Mouse (Mus musculus): ENCODE data around the gene Slc25a44. TPM values are rescaled to one million over a fixed set of nuclear protein-coding genes. Genes with fewer than 3 reads are reported as not detected.

Gene Slc25a44
- polyA plus RNA-seq, 1 experiment, result 18.5 TPM

GRCm38 (mm10) chr3:88361612-88362313 lies 63.2 kb downstream of the Slc25a44 start:
- Histone ChIP-seq H3K27me3 (ENCODE audit: control insufficient read depth, insufficient read depth, insufficient read length) (no peaks in the 10 kb centered on the region), H3K79me2 (ENCODE audit: control insufficient read depth, insufficient read depth) (no peaks in the 10 kb centered on the region), H3K36me3 (ENCODE audit: control insufficient read depth, insufficient read depth) (peaks cover 55% of the 10 kb centered on the region), H3K4me3 (ENCODE audit: insufficient read depth, poor library complexity, severe bottlenecking) (no peak overlapping the region), H3K79me3 (ENCODE audit: low read depth) (no peaks in the 10 kb centered on the region), H3ac (ENCODE audit: control insufficient read depth, insufficient read length, low read depth) (no peak overlapping the region)
- TF ChIP-seq MYOG (IDR thresholded peaks at IDR 0.05; ENCODE audit: control insufficient read depth, extremely low read depth, insufficient read length) (no peak), MAX (IDR thresholded peaks at IDR 0.05) (no peak), CTCF (IDR thresholded peaks at IDR 0.05; ENCODE audit: control insufficient read depth, insufficient read depth, insufficient read length) (no peak), CEBPB (IDR thresholded peaks at IDR 0.05; ENCODE audit: low read depth) (no peak), FOSL1 (IDR thresholded peaks at IDR 0.05; ENCODE audit: insufficient read depth, low read length, poor library complexity, severe bottlenecking) (no peak), USF1 (IDR thresholded peaks at IDR 0.05; ENCODE audit: low read depth) (no peak), MYOD1 (IDR thresholded peaks at IDR 0.05; ENCODE audit: control insufficient read depth, insufficient read length, low read depth) (no peak)

GRCm38 (mm10) chr3:88361096-88361495 lies 63.8 kb downstream of the Slc25a44 start:
- H3K4me3 ChIP-seq (ENCODE audit: insufficient read depth, poor library complexity, severe bottlenecking), result no peak overlapping the region
- no peak for TF ChIP-seq MAX (IDR thresholded peaks at IDR 0.05)
- TF ChIP-seq MYOG (IDR thresholded peaks at IDR 0.05; ENCODE audit: control insufficient read depth, extremely low read depth, insufficient read length), result no peak
- peaks cover 62% of the 10 kb centered on the region for H3K36me3 ChIP-seq (ENCODE audit: control insufficient read depth, insufficient read depth)
- H3K79me3 ChIP-seq (ENCODE audit: low read depth), result no peaks in the 10 kb centered on the region
- H3K27me3 ChIP-seq (ENCODE audit: control insufficient read depth, insufficient read depth, insufficient read length), result no peaks in the 10 kb centered on the region
- H3K79me2 ChIP-seq (ENCODE audit: control insufficient read depth, insufficient read depth), result no peaks in the 10 kb centered on the region
- no peak overlapping the region for H3ac ChIP-seq (ENCODE audit: control insufficient read depth, insufficient read length, low read depth)

Small RNAs within 50 kb of the gene (microRNA-seq; reads per million reads assigned to microRNA genes)
- not detected for gene Mir7011 (ENCODE audit: borderline microRNAs expressed)

Other genes with a start within 250 kb of the Slc25a44 start
- gene Rhbg, start 170.4 kb downstream of the Slc25a44 start, polyA plus RNA-seq (2012; fragmentation: generic; extraction: Trizol), result not detected
- gene Gm38392, start 137.9 kb downstream of the Slc25a44 start, polyA plus RNA-seq (2012; fragmentation: generic; extraction: Trizol), result not detected
- gene Tsacc, start 128.1 kb downstream of the Slc25a44 start, polyA plus RNA-seq (2012; fragmentation: generic; extraction: Trizol), result 2.3 TPM
- 628 TPM for gene Cct3, start 128.0 kb downstream of the Slc25a44 start, polyA plus RNA-seq (2012; fragmentation: generic; extraction: Trizol)
- gene Glmp, start 100.1 kb downstream of the Slc25a44 start, polyA plus RNA-seq (2012; fragmentation: generic; extraction: Trizol), result 173 TPM
- 2.1 TPM for gene Tmem79, start 89.0 kb downstream of the Slc25a44 start, polyA plus RNA-seq (2012; fragmentation: generic; extraction: Trizol)
- gene Smg5, start 88.9 kb downstream of the Slc25a44 start, polyA plus RNA-seq (2012; fragmentation: generic; extraction: Trizol), result 84.5 TPM
- 0.02 TPM for gene Paqr6, start 60.6 kb downstream of the Slc25a44 start, polyA plus RNA-seq (2012; fragmentation: generic; extraction: Trizol)
- 0.51 TPM for gene Bglap3, start 52.4 kb downstream of the Slc25a44 start, polyA plus RNA-seq (2012; fragmentation: generic; extraction: Trizol)
- 4.6 TPM for gene Bglap2, start 46.4 kb downstream of the Slc25a44 start, polyA plus RNA-seq (2012; fragmentation: generic; extraction: Trizol)
- gene Bglap, start 40.7 kb downstream of the Slc25a44 start, polyA plus RNA-seq (2012; fragmentation: generic; extraction: Trizol), result 1.6 TPM
- gene Pmf1, start 14.8 kb downstream of the Slc25a44 start, polyA plus RNA-seq (2012; fragmentation: generic; extraction: Trizol), result 117 TPM
- gene Sema4a, start 36.0 kb upstream of the Slc25a44 start, polyA plus RNA-seq (2012; fragmentation: generic; extraction: Trizol), result 0.69 TPM
- gene Lmna, start 84.8 kb upstream of the Slc25a44 start, polyA plus RNA-seq (2012; fragmentation: generic; extraction: Trizol), result 1,441 TPM
- gene Mex3a, start 107.3 kb upstream of the Slc25a44 start, polyA plus RNA-seq (2012; fragmentation: generic; extraction: Trizol), result 14.9 TPM
- 0.07 TPM for gene Rab25, start 123.2 kb upstream of the Slc25a44 start, polyA plus RNA-seq (2012; fragmentation: generic; extraction: Trizol)
- gene Lamtor2, start 127.9 kb upstream of the Slc25a44 start, polyA plus RNA-seq (2012; fragmentation: generic; extraction: Trizol), result 136 TPM
- 55.9 TPM for gene Ubqln4, start 128.6 kb upstream of the Slc25a44 start, polyA plus RNA-seq (2012; fragmentation: generic; extraction: Trizol)
- 351 TPM for gene Ssr2, start 150.7 kb upstream of the Slc25a44 start, polyA plus RNA-seq (2012; fragmentation: generic; extraction: Trizol)
- 88.3 TPM for gene Arhgef2, start 180.8 kb upstream of the Slc25a44 start, polyA plus RNA-seq (2012; fragmentation: generic; extraction: Trizol)
- 0.05 TPM for gene Rxfp4, start 228.0 kb upstream of the Slc25a44 start, polyA plus RNA-seq (2012; fragmentation: generic; extraction: Trizol)

Data from C2C12 (cell line).